Mouse (Mus musculus) bone marrow macrophage, adult 2 months (primary cell): ENCODE results near the gene Celf5. TPM values are rescaled to one million over a fixed set of nuclear protein-coding genes. Genes with fewer than 3 reads are reported as not detected.
A peak's percentile ranks its signal among the peaks of the same experiment; 100 is the strongest.

Source experiments
- H3K27ac ChIP-seq: 2 replicates; pipeline ENCODE4 v1.5.1; 2012; ENCODE audit warnings: low read depth, low read length; ENCODE audit not compliant: insufficient read depth
- H3K4me1 ChIP-seq: 2 replicates; pipeline ENCODE4 v1.6.1; 2012; ENCODE audit warnings: low read length; ENCODE audit not compliant: control insufficient read depth, insufficient read depth
- H3K4me3 ChIP-seq: 2 replicates; pipeline ENCODE4 v1.5.1; 2012; ENCODE audit warnings: mild to moderate bottlenecking, low read length, moderate library complexity; ENCODE audit not compliant: insufficient read depth
- CTCF ChIP-seq: IDR thresholded peaks from 2 replicates; pipeline ENCODE4 v1.5.1; 2012; ENCODE audit warnings: low read depth, mild to moderate bottlenecking, low read length, moderate library complexity
- POLR2A ChIP-seq: IDR thresholded peaks from 2 replicates; pipeline ENCODE4 v1.6.1; 2012; ENCODE audit warnings: mild to moderate bottlenecking, low read depth, low read length, borderline replicate concordance
- polyA plus RNA-seq: library from polyadenylated mRNA; stranded (reverse); fragments of >200 nt; gene quantifications from 2 replicates; pipeline ENCODE4 v1.2.4, GENCODE M21; 2012; ENCODE audit not compliant: missing spikeins, insufficient read depth, insufficient read length

Celf5 gene
- polyA plus RNA-seq, 1 experiment, result not detected

DNA sequence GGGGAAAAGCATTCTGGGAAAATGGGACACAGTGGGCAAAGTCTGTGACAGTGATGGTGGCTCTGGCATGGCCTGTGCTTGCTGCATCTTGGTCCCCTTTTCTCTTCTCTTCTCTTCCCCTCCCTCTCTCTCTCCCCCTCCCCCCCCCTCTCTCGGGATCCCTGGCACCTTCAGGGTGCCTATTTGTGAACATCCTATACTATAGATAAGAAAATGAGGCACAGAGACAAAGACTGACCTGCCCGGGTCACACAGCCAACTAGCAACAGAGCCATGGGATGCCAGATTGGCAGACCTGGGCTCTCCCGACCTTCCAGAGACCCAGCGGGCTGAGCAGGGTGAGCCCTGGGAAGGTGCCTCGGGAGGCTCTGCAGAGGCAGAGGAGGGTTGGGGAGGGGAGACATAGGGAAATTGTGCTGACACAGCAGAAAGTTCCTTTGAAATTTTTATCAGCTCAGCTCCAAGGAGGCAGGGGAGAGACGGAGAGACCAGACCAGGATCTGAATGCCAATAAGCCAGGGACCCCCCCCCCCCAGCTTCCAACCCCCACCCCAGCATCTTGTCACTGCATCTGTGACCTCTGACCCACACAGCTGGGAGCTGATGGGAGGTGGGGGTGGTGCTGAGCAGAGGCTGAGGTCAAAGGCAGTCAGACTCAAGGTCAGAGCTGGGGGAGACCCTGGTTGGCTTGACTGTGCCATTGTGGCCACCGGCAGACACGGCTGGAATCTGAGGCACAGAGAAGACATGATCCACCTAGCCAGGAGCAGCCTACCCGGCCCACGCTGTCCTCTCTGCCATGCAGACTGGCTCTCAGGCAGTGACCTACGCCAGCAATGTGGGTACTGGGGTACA lies 64.1 kb downstream of the Celf5 start:
- peaks cover 9% of the 10 kb centered on the region for H3K4me1 ChIP-seq
- no peak overlapping the region for H3K4me3 ChIP-seq
- no peak for TF ChIP-seq CTCF
- TF ChIP-seq POLR2A, result no peak
- H3K27ac ChIP-seq, result no peak overlapping the region

DNA sequence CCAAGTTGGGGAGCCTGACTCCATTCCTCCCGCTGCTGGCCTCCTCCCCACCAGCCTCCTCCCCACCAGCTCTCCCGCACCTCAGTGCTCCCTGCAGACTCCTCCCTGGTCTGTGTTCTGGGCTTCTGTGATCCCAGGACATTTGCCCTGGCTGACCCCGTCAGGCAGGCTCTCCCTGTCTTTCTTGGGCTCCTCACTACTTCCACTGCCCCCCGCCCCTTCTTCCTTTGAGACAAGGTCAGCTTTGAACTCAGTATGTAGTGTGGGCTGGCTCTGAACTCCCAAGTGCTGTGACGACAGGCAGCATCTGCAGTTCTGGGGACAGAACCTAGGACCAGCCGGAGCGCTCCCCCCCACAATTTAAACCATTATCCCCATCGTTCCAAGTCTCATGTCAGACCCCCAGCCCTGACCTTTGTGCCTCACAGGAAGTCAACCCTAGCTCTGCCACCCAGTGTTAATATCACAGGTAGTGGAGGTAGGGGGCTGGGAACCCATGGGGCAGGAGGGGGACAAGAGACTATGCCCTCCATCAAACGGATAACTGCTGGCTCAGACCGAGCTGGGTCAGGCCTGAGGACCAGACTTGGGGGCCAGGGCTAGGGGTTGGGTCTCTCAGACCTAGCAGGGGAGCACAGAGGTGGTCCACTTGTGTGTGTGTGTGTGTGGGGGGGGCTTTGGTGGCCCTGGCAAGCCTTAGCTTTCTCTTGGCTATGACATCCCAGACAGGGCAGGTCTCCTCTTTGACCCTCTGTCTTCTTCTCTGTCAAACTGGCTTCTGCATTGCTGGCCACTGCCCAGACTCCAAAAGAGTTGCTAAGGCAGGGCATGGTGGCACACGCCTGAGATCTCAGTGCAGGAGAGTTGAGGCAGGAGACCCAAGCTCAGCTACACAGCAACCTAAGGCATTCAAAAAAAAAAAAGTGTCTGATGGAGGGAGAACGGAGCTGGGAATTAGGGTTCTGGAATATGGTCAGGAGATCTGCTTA lies 65.0 kb downstream of the Celf5 start:
- Histone ChIP-seq H3K4me1 (peaks cover 9% of the 10 kb centered on the region), H3K4me3 (no peak overlapping the region), H3K27ac (no peak overlapping the region)
- no peak for TF ChIP-seq CTCF
- no peak for TF ChIP-seq POLR2A

DNA sequence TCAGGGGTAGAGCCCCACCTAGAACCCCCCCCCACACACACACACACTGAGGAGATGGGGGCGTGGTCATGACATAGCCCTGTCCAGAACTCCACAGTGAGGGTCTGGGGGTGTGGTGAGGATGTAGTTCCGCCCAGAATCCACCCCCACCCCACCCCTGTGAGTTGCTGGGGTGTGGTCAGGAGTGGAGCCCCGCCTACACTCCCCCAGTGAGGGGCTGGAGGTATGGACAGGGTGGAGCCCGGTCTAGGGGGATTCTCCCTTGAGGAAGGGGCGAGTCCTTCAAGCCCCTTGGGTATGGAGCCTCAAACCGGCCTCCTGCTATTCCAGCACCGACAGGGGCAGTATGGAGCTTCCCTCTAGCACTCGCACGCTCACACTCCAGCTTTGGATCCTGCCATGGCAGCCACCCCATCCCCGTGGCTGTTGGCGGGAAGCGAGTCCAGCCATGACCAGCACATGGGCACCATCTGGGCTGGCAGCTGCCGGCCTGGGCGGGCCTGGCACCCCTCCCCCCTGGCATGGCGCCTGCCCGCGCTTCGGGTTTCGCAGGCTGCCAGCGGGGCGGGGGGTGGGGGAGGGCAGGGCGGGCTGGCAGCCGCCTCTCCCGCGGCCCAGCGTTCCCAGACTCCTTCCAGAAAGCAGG lies 65.8 kb downstream of the Celf5 start:
- TF ChIP-seq CTCF, result no peak
- TF ChIP-seq POLR2A, result no peak
- Histone ChIP-seq H3K27ac (no peak overlapping the region), H3K4me3 (no peak overlapping the region), H3K4me1 (peaks cover 9% of the 10 kb centered on the region)

DNA sequence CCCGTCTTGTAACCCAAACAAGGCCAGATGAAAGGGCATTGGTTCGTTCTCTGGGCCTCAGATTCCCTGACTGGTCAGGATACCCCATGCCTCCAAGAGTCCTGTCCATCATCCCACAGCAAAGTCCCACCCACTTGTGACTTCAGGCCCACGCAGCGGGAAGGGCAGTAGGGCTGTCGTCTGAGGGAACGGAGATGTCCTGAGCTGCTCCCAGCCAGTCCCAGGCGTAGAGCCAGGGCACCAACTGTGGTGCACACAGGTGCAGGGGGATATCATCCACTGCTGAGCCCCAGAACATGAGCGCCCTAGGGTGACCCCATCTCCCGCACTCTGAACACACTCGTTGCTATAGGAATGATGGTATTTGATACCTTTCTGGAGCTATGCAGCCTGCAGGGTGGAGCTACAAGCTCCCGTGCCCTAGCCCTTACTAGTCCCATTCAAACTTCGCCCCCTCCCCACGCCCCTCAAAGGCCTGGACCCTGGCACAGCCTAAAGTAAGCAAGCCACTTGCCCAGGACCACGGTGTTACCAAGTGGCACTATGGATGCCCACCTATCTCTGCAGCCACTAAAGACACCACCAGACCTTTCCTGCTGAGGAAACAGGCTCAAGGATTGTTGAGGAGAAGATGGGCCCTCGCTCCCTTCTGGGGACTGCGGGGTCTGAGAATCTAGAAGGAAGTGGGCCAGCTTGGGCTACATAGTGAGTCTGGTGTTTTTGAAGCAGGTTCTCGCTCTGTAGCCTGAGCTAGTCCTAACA lies 66.8 kb downstream of the Celf5 start:
- no peak for TF ChIP-seq POLR2A
- no peak for TF ChIP-seq CTCF
- Histone ChIP-seq H3K27ac (no peak overlapping the region), H3K4me1 (peaks cover 16% of the 10 kb centered on the region), H3K4me3 (no peak overlapping the region)

DNA sequence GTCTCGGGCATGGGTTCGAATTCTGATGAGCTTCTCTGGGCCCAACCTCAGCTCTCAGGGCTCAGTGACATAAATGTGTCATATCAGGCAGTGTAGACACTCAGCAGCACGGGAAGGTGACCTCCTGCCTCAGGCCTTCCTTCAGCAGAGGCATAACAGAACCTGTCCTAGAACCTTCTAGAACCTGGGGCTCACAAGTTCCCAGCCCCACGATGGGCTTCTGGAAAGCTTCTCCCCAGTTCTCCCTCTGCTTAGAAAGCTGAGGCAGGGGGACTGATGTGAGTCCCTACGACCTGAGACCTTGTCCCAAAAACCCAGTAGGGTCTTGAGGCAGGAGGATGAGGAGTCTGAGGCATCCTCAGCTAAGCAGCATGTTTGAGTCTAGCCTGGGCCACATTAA lies 67.4 kb downstream of the Celf5 start:
- Histone ChIP-seq H3K4me1 (peaks cover 22% of the 10 kb centered on the region), H3K27ac (no peak overlapping the region), H3K4me3 (no peak overlapping the region)
- TF ChIP-seq CTCF, result no peak
- no peak for TF ChIP-seq POLR2A

DNA sequence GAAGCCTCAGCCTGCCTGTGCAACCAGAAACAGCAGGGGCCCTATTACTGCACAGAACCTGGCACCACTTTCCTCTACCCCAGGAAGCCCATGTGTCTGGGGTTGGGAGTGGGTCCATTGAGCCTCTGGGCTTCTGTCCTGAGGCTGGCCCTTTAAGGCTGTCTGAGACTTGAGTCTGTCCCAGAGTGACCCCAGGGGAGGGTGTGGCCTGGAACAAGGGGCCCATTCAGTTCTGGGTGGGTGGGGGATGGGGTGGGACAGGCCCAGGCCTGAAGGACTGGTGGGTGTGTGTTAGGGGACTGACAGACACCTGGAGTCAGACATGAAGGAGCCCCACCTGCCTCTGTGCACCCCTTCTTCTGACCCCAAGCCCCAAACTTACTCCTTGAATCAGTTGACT lies 67.8 kb downstream of the Celf5 start:
- peaks cover 27% of the 10 kb centered on the region for H3K4me1 ChIP-seq
- no peak overlapping the region for H3K27ac ChIP-seq
- no peak overlapping the region for H3K4me3 ChIP-seq
- no peak for TF ChIP-seq POLR2A
- TF ChIP-seq CTCF, result no peak; the same call in 1 of the 2 replicates

DNA sequence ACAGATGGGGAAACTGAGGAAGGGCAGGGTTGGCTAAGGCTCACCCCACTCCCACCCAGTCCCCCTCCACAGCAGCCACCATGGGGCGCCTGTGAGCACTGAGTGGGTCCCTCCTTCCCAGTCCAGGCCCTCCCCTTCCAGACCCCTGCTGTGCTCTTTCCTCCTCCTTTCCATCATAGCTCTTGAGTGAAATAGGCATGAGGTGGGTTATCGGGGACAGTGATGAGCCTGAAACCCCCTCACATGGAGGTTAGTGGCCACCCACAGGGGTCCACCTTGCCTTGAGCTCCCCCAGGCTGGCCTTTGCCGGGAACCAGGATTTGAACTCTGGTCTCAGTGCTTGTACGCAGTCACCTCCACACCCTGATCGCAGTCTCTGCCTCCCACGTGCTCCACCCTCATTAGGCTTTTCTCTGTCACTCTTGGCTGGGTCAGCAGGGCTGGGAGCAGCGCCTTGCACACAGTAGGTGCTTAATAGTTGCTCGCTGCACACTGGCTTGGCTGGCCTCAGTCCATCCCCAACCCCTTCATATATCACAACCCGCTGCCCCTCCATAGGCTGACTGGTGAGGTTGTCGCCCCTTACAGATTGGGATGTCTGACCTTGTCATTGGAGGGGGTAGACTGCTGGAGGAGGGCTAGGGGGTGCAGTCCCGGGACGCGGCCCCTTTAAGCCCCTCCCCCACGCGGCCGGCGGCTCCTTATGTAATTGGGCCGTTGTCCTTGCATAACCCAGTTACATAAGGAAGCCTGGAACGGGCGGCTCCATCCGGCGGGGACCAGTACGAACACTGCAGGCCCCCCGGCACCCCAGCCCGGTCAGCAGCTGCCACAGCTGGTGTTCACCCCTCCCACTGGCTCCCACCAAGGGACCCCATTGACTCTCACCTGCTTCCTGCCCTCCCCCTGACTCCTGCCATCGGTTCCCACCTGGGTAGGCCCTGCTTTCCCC lies 68.9 kb downstream of the Celf5 start:
- H3K4me3 ChIP-seq, result peak overlapping the region; percentile 26; the same call in 1 of the 2 replicates

More for the DNA sequence above, 68.9 kb downstream of the Celf5 start:
- TF ChIP-seq POLR2A (no peak), CTCF (no peak)
- Histone ChIP-seq H3K27ac (peak overlapping the region; percentile 28; the same call in 1 of the 2 replicates), H3K4me1 (peaks cover 31% of the 10 kb centered on the region)
